27 mouse cellular contexts compared by ENCODE assay signal in genomic region chr8:127932276-127932675, GRCm38 (mm10).
"Had no signal": no experiment of that assay in that cellular context is flagged by ENCODE, and none has a peak within 500 bp of the region (broad histone marks: within the 10 kb centered on the region; RNA-seq: fewer than 3 reads in every experiment).

No protein-coding gene starts in this region.

- ATAC-seq: hindbrain, embryonic 16.5 days; inflammation-experienced regulatory T-cells, adult 6 months; intestine, embryonic 15.5 days; intestine, postnatal 0 days had no signal

- H3K9me3 ChIP-seq: heart, embryonic 10.5 days; heart, embryonic 12.5 days; hindbrain, embryonic 10.5 days; hindbrain, embryonic 12.5 days; intestine, embryonic 15.5 days; limb, embryonic 10.5 days; limb, embryonic 12.5 days; liver, embryonic 13.5 days; liver, embryonic 15.5 days had no signal

- H3K4me1 ChIP-seq: heart, embryonic 12.5 days; hindbrain, embryonic 12.5 days; intestine, embryonic 15.5 days; limb, embryonic 10.5 days; limb, embryonic 12.5 days; liver, embryonic 13.5 days; liver, embryonic 15.5 days had no signal

- H3K4me2 ChIP-seq: heart, embryonic 12.5 days; hindbrain, embryonic 12.5 days; hindbrain, embryonic 14.5 days; intestine, embryonic 15.5 days; limb, embryonic 12.5 days; liver, embryonic 11.5 days; liver, embryonic 13.5 days; liver, embryonic 15.5 days had no signal

- H3K9ac ChIP-seq: heart, embryonic 12.5 days; hindbrain, embryonic 12.5 days; hindbrain, embryonic 14.5 days; intestine, embryonic 15.5 days; limb, embryonic 12.5 days; liver, embryonic 13.5 days; liver, embryonic 15.5 days had no signal

- H3K27ac ChIP-seq: heart, embryonic 10.5 days; hindbrain, embryonic 10.5 days; hindbrain, embryonic 12.5 days; hindbrain, embryonic 14.5 days; intestine, embryonic 15.5 days; layer of hippocampus, adult 2 months; left cerebral cortex, adult 2 months; limb, embryonic 10.5 days; limb, embryonic 12.5 days; liver, embryonic 13.5 days; liver, embryonic 15.5 days had no signal

- H3K27me3 ChIP-seq: heart, embryonic 12.5 days; hindbrain, embryonic 12.5 days; intestine, embryonic 15.5 days; limb, embryonic 12.5 days; liver, embryonic 13.5 days; liver, embryonic 15.5 days had no signal

- H3K36me3 ChIP-seq: heart, embryonic 10.5 days; heart, embryonic 12.5 days; hindbrain, embryonic 10.5 days; hindbrain, embryonic 12.5 days; intestine, embryonic 15.5 days; limb, embryonic 10.5 days; limb, embryonic 12.5 days; liver, embryonic 13.5 days; liver, embryonic 15.5 days had no signal

- DNase-seq: gastrocnemius, postnatal 10 days; gastrocnemius, postnatal 25 days; heart, adult 18-20 months; heart, postnatal 10 days; heart, postnatal 4 days; kidney, adult 18-20 months; kidney, adult 8-10 months; kidney, postnatal 10 days; kidney, postnatal 25 days; kidney, postnatal 4 days; liver; liver, embryonic 13.5 days had no signal

- H3K4me3 ChIP-seq: heart, embryonic 10.5 days; heart, embryonic 12.5 days; hindbrain, embryonic 10.5 days; hindbrain, embryonic 12.5 days; intestine, embryonic 15.5 days; layer of hippocampus, adult 2 months; left cerebral cortex, adult 2 months; limb, embryonic 10.5 days; limb, embryonic 12.5 days; liver, embryonic 13.5 days; liver, embryonic 15.5 days had no signal
